Comparison of ENCODE assay signal across 8 mouse cellular contexts in genomic region chr15:95828018-95828646, GRCm38 (mm10). TPM values are rescaled to one million over a fixed set of nuclear protein-coding genes. Genes with fewer than 3 reads are reported as not detected.
DNase-seq lines count a peak whose midpoint lies in the region; ATAC-seq lines count a peak whose summit lies in the region.
"Not testable (repeated sequence)": the region's sequence is repeated elsewhere in the genome, so short reads cannot be mapped to it uniquely, and the experiment has no call there.

No protein-coding gene starts in this region.

- H3K27me3 ChIP-seq in hindbrain, embryonic 16.5 days (replicated peaks; ENCODE audit: control insufficient read depth, insufficient read depth, low read length); kidney, embryonic 16.5 days (ENCODE audit: insufficient read depth, low read length); liver, embryonic 16.5 days (ENCODE audit: control insufficient read depth, insufficient read depth, low read depth, low read length); midbrain, embryonic 11.5 days (ENCODE audit: control insufficient read depth, insufficient read depth, low read length); stomach, embryonic 15.5 days (replicated peaks): not testable (repeated sequence)

- H3K4me1 ChIP-seq in hindbrain, embryonic 16.5 days (ENCODE audit: control insufficient read depth, insufficient read depth, low read depth, low read length) = peaks cover 29% of the 10 kb centered on the region
- peaks cover 56% of the 10 kb centered on the region for H3K4me1 ChIP-seq in kidney, embryonic 16.5 days (ENCODE audit: insufficient read depth, low read length)
- H3K4me1 ChIP-seq in liver, embryonic 16.5 days (ENCODE audit: control insufficient read depth, low read depth, low read length) = not testable (repeated sequence)
- H3K4me1 ChIP-seq in midbrain, embryonic 11.5 days (ENCODE audit: control insufficient read depth, insufficient read depth, low read length) = peaks cover 25% of the 10 kb centered on the region
- peaks cover 31% of the 10 kb centered on the region for H3K4me1 ChIP-seq in stomach, embryonic 15.5 days

- H3K9me3 ChIP-seq in hindbrain, embryonic 16.5 days (ENCODE audit: control insufficient read depth, low read length); kidney, embryonic 16.5 days (ENCODE audit: low read length); liver, embryonic 16.5 days (replicated peaks; ENCODE audit: control insufficient read depth, low read length); midbrain, embryonic 11.5 days (ENCODE audit: control insufficient read depth, low read length); stomach, embryonic 15.5 days: not testable (repeated sequence)

- DNase-seq in 3134 (ENCODE audit: extremely low read depth, insufficient read length, low spot score) = peak; percentile 51
- DNase-seq in embryo, embryonic 10 days (ENCODE audit: low spot score) = peak; percentile 50
- peak; percentile 41 for DNase-seq in heart, adult 18-20 months
- DNase-seq in midbrain, embryonic 11.5 days (ENCODE audit: low spot score, missing footprints) = peak; percentile 87

- H3K27ac ChIP-seq in hindbrain, embryonic 16.5 days (ENCODE audit: low read depth, low read length); midbrain, embryonic 11.5 days (ENCODE audit: low read depth, low read length): not testable (repeated sequence)
- H3K27ac ChIP-seq in kidney, embryonic 16.5 days (ENCODE audit: low read length) = peak overlapping the region; percentile 59
- peak overlapping the region; percentile 9; the same call in 1 of the 2 replicates for H3K27ac ChIP-seq in liver, embryonic 16.5 days (ENCODE audit: low read length)
- peak overlapping the region; percentile 32 for H3K27ac ChIP-seq in stomach, embryonic 15.5 days

- not testable (repeated sequence) for H3K4me3 ChIP-seq in hindbrain, embryonic 16.5 days (ENCODE audit: low read length); kidney, embryonic 16.5 days (ENCODE audit: low read length); liver, embryonic 16.5 days (ENCODE audit: low read depth, low read length); midbrain, embryonic 11.5 days (ENCODE audit: low read depth, low read length); stomach, embryonic 15.5 days (replicated peaks)

- ATAC-seq in hindbrain, embryonic 16.5 days; kidney, embryonic 16.5 days (ENCODE audit: low FRiP score, low TSS enrichment); midbrain, embryonic 11.5 days (ENCODE audit: low FRiP score); stomach, embryonic 15.5 days (ENCODE audit: insufficient read depth, low FRiP score, low read depth): not testable (repeated sequence)
- peak; percentile 33 for ATAC-seq in liver, embryonic 16.5 days (ENCODE audit: low read depth)

- 0 out of 2 replicates have a peak overlapping the region, but pooled peaks have one; percentile 0 for H3K4me2 ChIP-seq in hindbrain, embryonic 16.5 days (ENCODE audit: low read length)
- H3K4me2 ChIP-seq in kidney, embryonic 16.5 days (replicated peaks; ENCODE audit: low read depth, low read length) = 0 out of 2 replicates have a peak overlapping the region, but pooled peaks have one; percentile 7
- H3K4me2 ChIP-seq in liver, embryonic 16.5 days (ENCODE audit: low read depth, low read length) = not testable (repeated sequence)
- H3K4me2 ChIP-seq in midbrain, embryonic 11.5 days = peak overlapping the region; percentile 2; the same call in 1 of the 2 replicates
- peak overlapping the region; percentile 21 for H3K4me2 ChIP-seq in stomach, embryonic 15.5 days

- not testable (repeated sequence) for H3K9ac ChIP-seq in hindbrain, embryonic 16.5 days (ENCODE audit: low read depth, low read length); kidney, embryonic 16.5 days (replicated peaks; ENCODE audit: low read length); liver, embryonic 16.5 days (ENCODE audit: low read depth, low read length); midbrain, embryonic 11.5 days (ENCODE audit: low read length); stomach, embryonic 15.5 days

- H3K36me3 ChIP-seq in hindbrain, embryonic 16.5 days (ENCODE audit: control insufficient read depth, insufficient read depth, low read length); kidney, embryonic 16.5 days (ENCODE audit: insufficient read depth, low read length); liver, embryonic 16.5 days (ENCODE audit: control insufficient read depth, insufficient read depth); midbrain, embryonic 11.5 days (ENCODE audit: control insufficient read depth, insufficient read depth, low read length); stomach, embryonic 15.5 days: not testable (repeated sequence)

- WGBS in hindbrain, embryonic 16.5 days = 28% methylated on average over 8 of the region's 8 CpGs
- 29% methylated on average over 8 of the region's 8 CpGs for WGBS in kidney, embryonic 16.5 days
- WGBS in liver, embryonic 16.5 days (ENCODE audit: insufficient replicate concordance) = 52% methylated on average over 8 of the region's 8 CpGs
- 53% methylated on average over 8 of the region's 8 CpGs for WGBS in midbrain, embryonic 11.5 days
- 21% methylated on average over 8 of the region's 8 CpGs for WGBS in stomach, embryonic 15.5 days

RNA-seq across cellular contexts. Expression of gene Ano6, which starts 37.5 kb away (rescaled TPM):
- 10 to 100 TPM; 15.9 to 18.3 TPM for total RNA-seq in heart, adult 18-20 months (2021)
- 25.0 and 30.6 TPM in 2 replicates for polyA plus RNA-seq in hindbrain, embryonic 16.5 days (2015; fragmentation: Nextera tagmentation; extraction: Ambion mirVana)
- 54.4 and 67.2 TPM in 2 replicates for polyA plus RNA-seq in kidney, embryonic 16.5 days (2015; fragmentation: Nextera tagmentation; extraction: Ambion mirVana)
- 9.2 and 10.5 TPM in 2 replicates for polyA plus RNA-seq in liver, embryonic 16.5 days (2015; fragmentation: Nextera tagmentation; extraction: Ambion mirVana)
- 30.3 and 30.8 TPM in 2 replicates for polyA plus RNA-seq in midbrain, embryonic 11.5 days (2014; fragmentation: Nextera tagmentation; extraction: Ambion mirVana)
- 37.8 and 43.3 TPM in 2 replicates for polyA plus RNA-seq in stomach, embryonic 15.5 days (2015; fragmentation: Nextera tagmentation; extraction: Ambion mirVana)
